Mouse (Mus musculus) stomach, postnatal 0 days (tissue): ENCODE results near the gene Enthd1.

ENCODE experiments used
- CTCF ChIP-seq: IDR thresholded peaks from 2 replicates; pipeline ENCODE4 v1.5.1; 2016; ENCODE audit warnings: antibody characterized with exemption, low read depth, mild to moderate bottlenecking, moderate library complexity
- EP300 ChIP-seq: optimal IDR thresholded peaks from 2 replicates; pipeline ENCODE3; 2016; ENCODE audit warnings: antibody characterized with exemption

DNA sequence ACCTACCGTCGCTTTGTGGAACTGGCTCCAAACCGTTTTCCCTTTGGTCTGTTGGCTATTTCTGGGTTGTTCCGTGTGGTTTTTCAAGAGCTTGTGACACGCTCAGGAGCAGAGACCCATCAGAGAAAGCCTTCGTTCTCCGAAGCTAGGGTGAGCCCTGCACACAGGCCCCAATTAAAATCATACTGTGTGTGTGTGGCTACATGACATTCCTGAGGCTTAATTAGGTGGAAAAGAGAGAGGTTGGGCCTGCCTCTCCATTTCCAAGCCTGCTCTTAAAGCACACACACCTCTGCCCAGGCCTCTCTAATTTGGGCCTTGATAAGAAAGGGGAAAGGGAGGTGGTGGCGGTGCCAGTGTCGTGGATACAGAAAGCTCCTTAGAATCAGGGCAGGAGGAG, 126.5 kb downstream of the Enthd1 start:
- TF ChIP-seq CTCF (no peak), EP300 (no peak)
